Mouse (Mus musculus): ENCODE measurements around the gene Med27. TPM values are rescaled to one million over a fixed set of nuclear protein-coding genes. Genes with fewer than 3 reads are reported as not detected.

Gene Med27
- total RNA-seq, 2 experiments from 2014 or later = 15.8 to 16.1 TPM

DNA sequence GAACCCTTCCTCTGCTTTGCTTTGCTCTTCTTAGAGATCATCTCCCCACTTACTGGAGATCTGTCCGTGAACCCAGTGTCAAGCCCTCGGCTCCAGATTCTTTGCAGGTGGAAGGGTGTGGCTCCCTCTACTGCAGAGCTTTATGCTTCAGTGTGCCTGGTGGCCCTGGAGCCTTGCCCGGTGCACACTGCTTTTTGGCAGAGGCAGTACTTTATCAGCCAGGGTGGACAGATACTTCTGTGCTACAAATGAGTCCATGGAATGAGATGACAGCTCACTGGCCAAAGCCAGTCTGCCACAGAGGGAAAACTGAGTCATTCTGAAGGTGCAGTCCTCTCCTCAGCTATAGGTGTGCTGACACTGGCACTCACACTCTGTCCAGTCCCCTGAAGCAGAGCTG is 80.1 kb downstream of the Med27 start:
- peak; percentile 59 to 66 for DNase-seq
- intact Hi-C loops (cut with DNase I) = loop anchor here (5.0 kb wide), 1 partner anchor 174 kb away; the partner anchor contains the start of gene Ntng2

DNA sequence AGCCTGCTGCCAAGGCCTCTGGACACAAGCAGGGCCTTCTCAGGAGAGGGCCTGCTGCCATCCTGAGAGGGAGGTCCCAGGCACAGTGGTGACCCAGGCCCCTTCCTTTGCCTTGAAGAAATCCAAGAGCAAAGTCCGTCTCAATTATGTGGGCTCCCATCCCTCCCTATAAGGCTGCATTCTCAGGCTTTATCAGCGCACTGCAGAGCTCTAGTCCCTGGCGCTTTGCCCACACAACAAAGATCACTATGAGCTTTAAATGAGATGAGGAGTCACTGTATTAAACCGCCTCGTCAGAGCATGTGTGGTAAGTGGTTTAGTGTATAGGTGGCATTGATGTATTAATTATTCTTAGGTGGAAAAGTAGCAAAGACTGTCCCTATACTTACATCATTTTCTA is 85.9 kb downstream of the Med27 start:
- intact Hi-C loops (cut with DNase I) = no loop called here
- no peak for DNase-seq

DNA sequence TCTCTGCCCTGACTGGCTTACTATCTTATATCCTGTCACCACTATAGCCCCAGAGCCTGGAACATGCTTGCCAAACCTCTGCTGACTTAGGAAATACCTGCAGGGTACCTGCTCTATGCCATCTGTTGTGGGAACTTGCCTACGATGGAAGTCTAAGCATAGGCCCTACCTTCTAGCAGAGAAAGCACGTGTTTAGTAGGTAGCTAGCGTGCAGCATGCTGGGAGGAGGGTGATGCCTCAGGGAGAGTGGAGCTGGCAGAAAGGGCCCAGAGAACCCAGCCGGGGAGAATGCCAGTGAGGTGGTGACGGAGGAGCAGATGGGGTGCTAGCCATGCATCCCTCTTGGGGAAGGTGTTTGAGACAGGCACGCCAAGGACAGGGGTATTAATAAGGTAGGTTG is 89.8 kb downstream of the Med27 start:
- intact Hi-C loops (cut with DNase I) = no loop called here
- no peak for DNase-seq

DNA sequence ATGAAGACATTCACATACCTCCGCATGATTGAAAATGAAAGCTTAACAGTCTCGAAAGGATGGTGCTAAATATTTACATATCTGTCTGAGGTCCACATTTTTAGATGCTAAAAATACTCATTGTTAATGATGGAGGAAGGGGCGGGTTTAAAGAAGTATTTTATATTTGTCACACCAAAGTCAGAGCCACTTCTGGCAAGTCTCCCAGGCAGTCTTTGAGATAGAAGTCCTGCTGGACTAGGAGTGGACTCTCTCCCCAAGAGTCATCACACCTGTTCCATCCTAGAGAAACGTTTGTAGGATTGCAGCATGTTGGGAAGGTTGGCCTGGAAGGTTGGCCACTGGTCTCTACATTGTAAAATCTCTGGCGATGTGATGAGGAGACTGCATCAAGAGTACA is 90.5 kb downstream of the Med27 start:
- no peak for DNase-seq
- intact Hi-C loops (cut with DNase I) = no loop called here

DNA sequence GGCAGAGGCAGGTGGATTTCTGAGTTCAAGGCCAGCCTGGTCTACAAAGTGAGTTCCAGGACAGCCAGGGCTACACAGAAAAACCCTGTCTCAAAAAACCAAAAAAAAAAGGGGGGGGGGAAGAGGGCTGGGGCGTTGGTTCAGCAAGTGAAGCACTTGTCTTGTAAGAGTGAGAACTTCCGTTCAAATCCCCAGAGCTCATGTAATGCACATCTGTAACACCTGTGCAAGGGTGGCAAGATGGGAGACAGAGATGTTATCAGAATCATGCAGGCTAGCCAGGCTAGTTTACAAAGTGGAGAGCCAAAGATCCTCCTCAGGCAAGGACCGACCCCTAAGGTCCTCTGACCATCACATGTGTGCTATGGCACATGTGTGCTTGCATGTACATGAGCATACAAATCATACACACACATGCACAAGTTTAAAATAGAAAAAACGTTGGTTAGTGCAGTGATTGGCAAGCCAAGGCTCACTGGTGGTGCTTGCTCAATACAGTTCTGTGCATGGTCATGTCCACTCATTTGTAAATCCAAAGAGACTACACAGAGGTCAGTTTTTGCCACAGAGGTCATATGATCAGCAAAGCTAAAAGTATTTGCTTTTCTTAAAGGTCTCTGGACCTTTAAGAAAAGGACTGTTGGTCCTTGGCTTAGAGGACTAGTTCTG is 91.4 kb downstream of the Med27 start:
- no peak for DNase-seq
- intact Hi-C loops (cut with DNase I) = no loop called here

DNA sequence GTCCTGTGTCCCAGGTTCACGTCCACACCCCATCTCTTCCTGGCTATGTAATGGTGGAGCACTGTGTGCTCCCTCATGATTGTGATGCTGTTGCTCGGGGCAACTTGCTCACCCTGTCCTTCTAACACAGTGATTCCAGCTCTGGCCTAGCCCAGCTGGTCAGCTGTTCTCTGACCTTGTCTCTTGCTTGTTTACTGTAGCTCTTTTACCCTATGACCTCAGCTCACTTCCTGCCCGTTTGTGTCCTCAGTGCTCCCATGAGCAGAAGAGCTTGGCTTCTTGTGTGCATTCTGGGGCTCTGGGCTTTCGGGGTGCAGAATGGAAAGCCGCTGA is 91.9 kb downstream of the Med27 start:
- intact Hi-C loops (cut with DNase I) = no loop called here
- peak in 1 of 2 experiments; percentile 28 for DNase-seq

DNA sequence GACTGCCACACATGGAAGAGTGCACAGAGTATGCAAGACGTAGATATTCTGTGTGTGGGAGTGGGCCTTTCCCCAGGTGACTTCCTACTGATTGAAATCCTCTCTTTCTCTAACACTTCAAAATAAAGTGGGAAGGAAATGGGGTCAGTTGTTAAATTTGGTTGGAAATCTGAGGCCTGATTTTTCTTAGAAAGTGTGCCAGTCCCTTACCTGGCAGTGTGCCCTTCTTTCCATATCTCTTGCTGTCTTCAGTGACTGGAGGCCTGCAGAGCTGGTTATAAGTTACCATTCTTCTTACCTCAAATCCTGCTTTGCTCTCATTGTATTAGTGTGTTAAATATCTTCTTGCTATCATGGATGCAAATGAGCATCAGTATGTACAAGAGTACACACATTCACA is 92.4 kb downstream of the Med27 start:
- intact Hi-C loops (cut with DNase I) = no loop called here
- DNase-seq = no peak

- DNase-seq = no peak
- intact Hi-C loops (cut with DNase I) = no loop called here
Measured at GRCm38 (mm10) chr2:29439396-29439795, 92.8 kb downstream of the Med27 start.

GRCm38 (mm10) chr2:29439857-29440502 is 93.4 kb downstream of the Med27 start:
- intact Hi-C loops (cut with DNase I) = no loop called here
- DNase-seq = no peak

GRCm38 (mm10) chr2:29442275-29442674 is 95.7 kb downstream of the Med27 start:
- DNase-seq = no peak
- intact Hi-C loops (cut with DNase I) = no loop called here

DNA sequence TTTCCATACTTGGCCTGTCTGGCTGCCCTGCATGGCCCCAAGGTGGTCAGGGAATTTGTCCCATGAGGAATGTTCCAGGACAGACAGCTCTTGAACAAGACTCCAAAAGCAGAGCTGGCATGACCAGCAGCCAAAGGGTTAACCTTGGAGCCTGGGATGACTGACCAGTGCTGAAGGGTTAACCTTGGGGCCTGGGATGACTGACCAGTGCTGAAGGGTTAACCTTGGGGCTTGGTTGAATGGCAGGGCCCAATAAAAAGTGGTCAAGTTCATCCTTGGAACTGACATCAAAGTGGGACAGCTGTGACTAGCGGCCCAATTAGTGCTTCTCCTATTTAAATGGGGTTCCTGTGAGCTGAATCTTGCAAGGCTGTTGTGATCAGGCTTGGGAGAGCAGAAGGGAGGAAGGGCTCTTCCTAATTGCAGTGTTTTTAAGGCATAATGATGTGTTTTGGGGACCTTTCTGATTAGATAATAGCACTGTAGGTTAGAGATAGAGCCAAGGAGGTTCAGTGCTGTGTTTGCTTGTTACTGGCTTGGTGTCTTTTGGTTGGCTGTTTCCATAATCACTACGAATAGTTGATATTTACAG is 97.1 kb downstream of the Med27 start:
- intact Hi-C loops (cut with DNase I) = no loop called here
- no peak for DNase-seq

DNA sequence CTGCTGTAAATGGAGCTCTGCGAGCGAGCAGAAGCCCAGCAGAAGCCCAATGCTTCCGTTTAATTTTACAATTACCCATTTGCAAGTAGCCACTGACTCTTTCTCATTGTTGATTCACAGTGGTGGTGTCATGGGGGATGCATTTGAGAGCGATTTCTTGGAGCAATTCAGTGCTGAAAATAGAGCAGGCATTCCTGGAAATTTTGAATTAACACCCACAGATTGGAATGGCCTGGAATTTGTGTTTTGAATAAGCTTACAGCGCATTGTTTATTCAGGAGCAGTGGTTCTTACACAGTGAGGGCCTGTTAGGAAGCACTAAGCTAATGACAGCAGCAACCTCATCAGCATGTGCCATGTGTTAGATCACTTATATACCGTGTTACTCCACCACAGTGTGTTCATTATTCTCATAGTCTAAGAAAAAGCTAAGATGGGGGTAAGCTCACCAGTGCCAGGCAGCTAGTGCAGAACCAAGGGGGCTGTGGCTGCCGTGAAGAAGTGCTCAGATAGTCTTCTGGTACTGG is 101.9 kb downstream of the Med27 start:
- intact Hi-C loops (cut with DNase I) = no loop called here
- DNase-seq = no peak

GRCm38 (mm10) chr2:29451368-29451999 is 104.9 kb downstream of the Med27 start:
- no peak for DNase-seq
- intact Hi-C loops (cut with DNase I) = no loop called here

GRCm38 (mm10) chr2:29453376-29453775 is 106.8 kb downstream of the Med27 start:
- DNase-seq = no peak
- intact Hi-C loops (cut with DNase I) = no loop called here

DNA sequence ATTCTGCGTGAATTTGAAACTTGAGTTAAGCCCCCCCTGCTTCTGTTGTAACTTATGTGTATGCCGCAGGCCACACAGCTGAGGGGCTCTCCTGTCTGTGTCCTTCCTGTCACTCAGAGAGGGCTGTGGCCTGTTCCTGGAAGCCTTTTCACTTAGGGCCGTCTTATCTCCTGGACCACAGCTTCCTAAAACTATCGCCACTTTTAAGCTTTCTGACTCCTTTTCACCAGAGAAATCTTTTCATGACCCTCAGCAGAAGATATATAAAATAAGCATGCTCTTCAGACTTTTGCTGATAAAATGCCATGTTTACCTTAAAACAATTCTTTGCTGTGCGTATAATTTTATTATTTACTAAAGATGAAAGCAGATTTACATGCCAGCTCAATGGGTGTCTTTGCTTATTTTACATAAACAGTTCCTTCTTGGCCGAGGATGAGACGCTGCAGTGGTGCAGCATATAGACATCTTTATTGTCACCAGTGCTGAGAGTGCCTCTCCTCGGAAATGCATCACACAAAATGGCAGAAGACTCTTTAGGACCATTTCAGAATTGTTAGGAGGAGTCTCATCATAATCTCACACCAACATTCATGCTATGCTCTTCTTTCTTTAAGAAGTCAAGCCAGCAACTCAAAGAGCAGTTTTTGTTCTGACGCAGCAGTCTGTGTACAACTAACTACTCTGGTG is 110.2 kb downstream of the Med27 start:
- intact Hi-C loops (cut with DNase I) = no loop called here
- DNase-seq = no peak

GRCm38 (mm10) chr2:29457677-29458076 is 111.1 kb downstream of the Med27 start:
- DNase-seq = no peak
- intact Hi-C loops (cut with DNase I) = no loop called here

DNA sequence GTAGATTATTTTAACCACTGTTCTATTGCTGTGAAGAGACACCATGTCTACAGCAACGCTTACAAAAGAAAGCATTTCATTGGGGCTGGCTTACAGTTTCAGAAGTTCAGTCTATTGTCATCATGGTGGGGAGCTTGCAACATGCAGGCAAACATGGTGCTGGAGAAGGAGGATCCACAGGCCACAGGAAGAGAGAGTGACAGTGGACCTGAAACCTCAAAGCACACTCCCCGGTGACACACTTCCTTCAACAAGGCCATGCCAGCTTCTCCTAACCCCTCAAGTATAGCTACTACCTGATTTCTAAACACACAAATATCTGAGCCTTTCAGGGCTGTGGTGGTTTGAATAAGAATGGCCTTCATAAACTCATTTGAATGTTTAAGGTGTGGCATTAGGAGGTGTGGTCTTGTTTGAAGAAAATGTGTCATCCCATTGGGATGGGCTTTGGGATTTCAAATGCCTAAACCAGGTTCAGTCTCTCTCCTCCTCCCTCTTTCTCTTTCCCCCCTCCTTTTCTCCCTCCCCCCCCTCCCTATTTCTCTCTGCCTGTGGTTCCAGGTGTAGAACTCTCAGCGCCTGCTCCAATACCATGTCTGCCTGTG is 111.8 kb downstream of the Med27 start:
- intact Hi-C loops (cut with DNase I) = no loop called here
- no peak for DNase-seq

GRCm38 (mm10) chr2:29459648-29460047 is 113.0 kb downstream of the Med27 start:
- DNase-seq = no peak

DNA sequence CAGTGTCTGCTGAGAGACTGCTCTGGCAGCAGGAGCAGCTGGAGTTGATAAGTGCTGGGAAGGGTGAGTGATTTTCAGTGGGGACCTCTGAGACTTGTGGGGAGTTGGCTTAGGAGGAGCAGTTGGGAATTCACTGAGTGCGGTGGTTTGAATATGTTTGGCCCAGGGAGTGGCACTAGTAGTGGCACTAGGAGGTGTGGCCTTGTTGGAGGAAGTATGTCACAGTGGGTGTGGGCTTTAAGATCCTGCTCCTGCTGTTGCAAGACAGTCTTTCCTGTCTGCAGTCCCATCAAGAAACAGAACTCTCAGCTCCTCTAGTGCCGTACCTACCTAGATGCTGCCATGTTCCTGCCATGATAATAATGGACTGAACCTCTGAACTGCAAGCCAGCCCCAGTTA is 115.2 kb downstream of the Med27 start:
- DNase-seq = no peak
- intact Hi-C loops (cut with DNase I) = no loop called here

More at GRCm38 (mm10) chr2:29459648-29460047, 113.0 kb downstream of the Med27 start:
- intact Hi-C loops (cut with DNase I) = no loop called here

DNA sequence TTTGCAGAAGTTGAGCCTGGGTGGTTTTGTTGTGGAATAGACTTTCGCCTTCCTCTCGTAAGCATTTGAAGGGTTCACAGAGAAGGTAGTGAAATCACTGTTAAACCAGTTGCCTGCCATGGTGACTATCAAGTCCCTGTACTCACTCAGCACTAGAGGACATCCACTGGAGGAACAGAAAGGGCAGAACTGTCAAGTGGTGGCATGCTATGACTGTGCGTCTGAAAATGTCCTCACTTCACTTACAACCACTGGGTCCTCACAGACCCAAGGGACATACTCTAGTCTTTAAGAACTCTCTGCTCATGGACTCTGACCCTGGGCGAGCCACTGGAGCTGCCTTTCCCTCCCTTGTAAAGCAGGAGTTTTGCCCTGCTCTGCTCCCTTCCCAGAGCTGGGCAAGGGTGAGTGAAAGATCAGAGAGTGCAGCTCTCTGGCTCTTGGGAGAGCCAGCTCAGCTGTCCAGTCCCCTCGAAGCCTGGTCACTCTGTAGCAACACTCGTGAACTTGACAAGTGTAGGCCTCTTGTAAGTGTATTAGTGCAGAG is 116.5 kb downstream of the Med27 start:
- no peak for DNase-seq
- intact Hi-C loops (cut with DNase I) = no loop called here

Measured in heart, postnatal 36 days (tissue).